Mouse (Mus musculus) gastrocnemius, postnatal 4 days (tissue): ENCODE measurements around the gene Rasgrp3. TPM values are rescaled to one million over a fixed set of nuclear protein-coding genes. Genes with fewer than 3 reads are reported as not detected.

Experiments used
- DNase-seq, 2 experiments: peaks; one replicate each; pipeline ENCODE4 v3.0.0; 2021 to 2022; ENCODE audit warnings: low spot score in 2 of 2, mixed read lengths in 2 of 2
- total RNA-seq, 2 experiments: library from RNA; stranded (reverse); gene quantifications; 2 replicates each; pipeline ENCODE4 v1.2.3; 2021

The Rasgrp3 gene
- total RNA-seq, 2 experiments from 2014 or later = 35.3 to 38.4 TPM

- DNase-seq = no peak
Measured at GRCm38 (mm10) chr17:75536396-75537049, 100.8 kb downstream of the Rasgrp3 start.

DNA sequence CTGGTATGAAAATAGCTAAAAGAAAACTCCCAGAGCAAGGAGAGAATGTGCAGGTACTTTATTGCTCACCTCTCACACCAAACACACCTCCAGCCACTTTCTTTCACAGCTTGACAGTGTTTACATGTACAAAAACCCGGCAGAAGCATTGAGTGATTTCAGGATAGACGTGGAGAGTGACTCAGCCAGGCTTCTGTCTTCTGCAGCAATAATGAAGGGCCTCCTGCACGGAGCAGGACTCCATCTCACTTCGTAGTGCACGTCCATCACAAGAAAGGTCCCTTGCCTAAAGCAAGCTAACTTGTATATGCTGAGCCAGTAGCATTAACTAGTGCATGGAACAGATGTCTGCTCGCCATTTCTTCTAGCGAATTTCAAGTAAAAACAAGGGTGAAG is 101.4 kb downstream of the Rasgrp3 start:
- DNase-seq = no peak

DNA sequence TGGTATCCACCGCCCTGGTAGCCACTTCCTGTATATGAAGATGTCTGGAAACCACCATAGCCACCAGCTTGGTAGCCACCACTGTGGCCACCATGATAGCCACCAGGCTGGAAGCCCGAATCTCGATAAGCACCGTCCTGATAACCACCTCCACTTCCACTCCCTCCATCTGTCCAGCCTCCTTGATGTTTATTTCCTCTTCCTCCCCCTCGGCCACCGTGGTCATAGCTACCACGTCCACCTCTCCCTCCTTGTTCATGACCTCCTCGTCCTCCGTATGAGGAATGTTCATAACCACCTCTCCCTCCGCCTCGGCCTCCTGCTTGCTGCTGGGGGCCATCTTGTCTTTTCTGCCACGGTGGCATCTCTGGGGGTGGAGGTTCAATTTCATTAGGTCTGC is 102.7 kb downstream of the Rasgrp3 start:
- no peak for DNase-seq

- no peak for DNase-seq
Measured at GRCm38 (mm10) chr17:75539130-75539529, 103.4 kb downstream of the Rasgrp3 start.

- DNase-seq = no peak
Measured at GRCm38 (mm10) chr17:75539841-75540240, 104.1 kb downstream of the Rasgrp3 start.

DNA sequence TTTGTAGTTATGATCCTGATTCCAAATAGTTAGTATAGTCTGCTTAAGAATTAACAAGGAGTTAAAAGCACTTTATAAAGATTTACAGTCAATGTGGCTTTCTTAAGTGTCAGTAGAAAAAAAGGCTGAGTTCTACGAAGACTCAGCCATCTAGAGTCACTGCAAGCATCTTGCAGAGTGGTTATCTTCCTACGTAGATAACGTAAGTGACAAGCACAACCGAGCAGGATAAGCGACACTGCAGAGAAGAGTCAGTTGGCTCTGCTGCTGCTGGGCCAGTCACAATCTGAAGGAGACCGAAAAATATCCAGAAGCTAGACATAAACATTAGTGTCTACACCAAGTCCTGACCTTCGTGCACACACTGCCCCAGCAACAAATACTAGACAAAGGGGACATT is 107.7 kb downstream of the Rasgrp3 start:
- DNase-seq = no peak

GRCm38 (mm10) chr17:75544262-75544661 is 108.6 kb downstream of the Rasgrp3 start:
- DNase-seq = no peak

GRCm38 (mm10) chr17:75550771-75551413 is 115.2 kb downstream of the Rasgrp3 start:
- no peak for DNase-seq

DNA sequence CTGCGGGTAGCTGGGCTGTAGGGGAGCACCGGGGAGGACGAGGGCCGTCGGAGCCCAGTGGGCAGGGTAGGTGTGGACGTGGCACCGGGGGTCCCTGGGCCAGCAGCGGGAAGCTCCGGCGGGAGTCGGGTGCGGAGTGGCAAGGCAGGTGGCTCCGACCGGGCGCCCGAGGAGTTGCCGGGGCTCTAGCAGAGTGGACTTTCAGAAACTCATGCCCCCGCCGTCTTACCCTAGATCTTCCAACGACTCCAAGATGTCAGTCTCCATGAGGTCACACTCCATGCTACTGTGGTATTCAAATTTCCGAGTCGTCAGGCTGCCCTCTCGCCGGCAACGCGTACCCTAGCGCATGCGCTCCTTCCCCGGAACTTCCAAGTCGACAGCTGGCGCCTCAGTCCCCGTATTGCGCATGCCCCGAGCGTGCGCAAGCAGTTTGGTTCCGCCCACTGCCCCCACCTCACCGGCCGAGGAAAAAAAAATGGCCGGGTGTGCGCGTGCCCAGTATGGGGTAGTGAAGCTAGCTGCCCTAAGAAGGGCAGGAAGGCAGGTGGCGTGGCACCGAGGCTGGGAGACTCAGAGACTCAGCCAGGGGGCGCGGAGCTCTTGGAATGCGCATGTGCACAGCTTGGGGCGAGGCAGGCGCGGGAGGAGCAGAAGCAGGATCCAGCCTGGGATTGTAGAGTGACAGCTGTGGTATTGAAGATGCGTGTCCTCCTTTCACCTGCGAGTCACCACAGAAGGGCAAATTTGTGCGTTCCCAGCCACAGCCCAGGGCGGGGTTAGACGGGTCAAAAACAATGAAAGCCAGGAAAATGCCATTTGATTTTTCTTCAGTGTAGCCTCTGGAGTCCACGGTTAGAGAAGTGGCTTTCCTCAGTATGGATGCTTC is 116.1 kb downstream of the Rasgrp3 start, which contains the start of gene Fam98a:
Fam98a (minus strand) TSS at position 435 of the 889 bp plus-strand sequence.
- DNase-seq = peak; percentile 98 to 99

DNA sequence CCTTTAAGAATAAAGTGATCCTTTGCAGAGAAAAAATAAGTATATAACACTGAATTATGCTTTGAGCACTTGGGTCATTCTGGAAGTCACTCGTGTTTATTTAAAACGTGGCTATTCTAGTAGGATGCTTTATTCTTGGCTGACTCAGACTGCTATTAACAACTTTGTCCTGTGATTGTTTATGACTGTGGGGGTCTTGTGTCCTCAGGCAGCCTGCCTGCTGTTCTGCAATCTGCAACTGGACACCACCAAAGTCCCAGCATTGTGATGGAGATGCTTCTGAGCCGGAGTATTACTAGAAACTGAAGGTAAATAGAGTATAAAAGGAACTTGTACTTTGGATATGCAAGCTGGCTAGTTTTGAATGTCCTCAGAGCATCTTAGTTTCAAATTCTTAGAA is 121.3 kb downstream of the Rasgrp3 start:
- DNase-seq = no peak

DNA sequence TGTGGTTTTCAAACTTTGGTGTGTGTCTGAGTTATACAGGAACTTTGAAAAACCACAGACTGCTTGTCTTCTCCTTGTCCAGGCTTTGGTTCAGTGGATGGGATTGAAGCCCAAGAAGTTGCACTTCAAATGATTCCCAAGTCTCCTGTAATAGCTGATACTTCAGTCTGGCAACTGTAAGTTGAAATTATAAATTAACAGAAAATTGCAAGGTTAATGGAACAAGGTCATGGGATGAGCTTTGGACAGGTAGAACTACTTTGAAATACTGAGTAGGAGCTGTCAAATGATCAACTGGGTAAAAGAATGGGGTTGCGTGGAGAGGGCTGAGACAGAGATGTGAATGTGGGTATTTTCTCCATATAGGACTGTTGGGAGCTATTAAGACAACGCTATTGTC is 122.3 kb downstream of the Rasgrp3 start:
- no peak for DNase-seq

GRCm38 (mm10) chr17:75575608-75576007 is 139.9 kb downstream of the Rasgrp3 start:
- DNase-seq = no peak

Other genes with a start within 250 kb of the Rasgrp3 start
- 10 to 100 TPM; 38.0 to 44.3 TPM for gene Fam98a, start 116.0 kb downstream of the Rasgrp3 start, total RNA-seq